In genomic region chr3:94341959-94342422, GRCm38 (mm10) we compare ENCODE assay signal across 13 mouse cellular contexts. TPM values are rescaled to one million over a fixed set of nuclear protein-coding genes. Genes with fewer than 3 reads are reported as not detected.
DNase-seq lines count a peak whose midpoint lies in the region; ATAC-seq lines count a peak whose summit lies in the region.
"Had no signal": no experiment of that assay in that cellular context is flagged by ENCODE, and none has a peak within 500 bp of the region (broad histone marks: within the 10 kb centered on the region; RNA-seq: fewer than 3 reads in every experiment).

Gene Them5, plus strand, starts transcription at chr3:94342099.

- intact Hi-C loops in heart, postnatal 10 days (cut with DNase I): no loop called here

- H3K9me3 ChIP-seq in heart, embryonic 12.5 days (replicated peaks): no peaks in the 10 kb centered on the region
- H3K9me3 ChIP-seq in lung, embryonic 16.5 days (ENCODE audit: control insufficient read depth, low read length): no peaks in the 10 kb centered on the region
- no peaks in the 10 kb centered on the region for H3K9me3 ChIP-seq in stomach, embryonic 16.5 days (replicated peaks; ENCODE audit: control insufficient read depth, low read length)
- H3K9me3 ChIP-seq: liver, embryonic 13.5 days had no signal

- no peak; the same call in 1 of the 2 replicates for ATAC-seq in heart, embryonic 12.5 days (ENCODE audit: insufficient number of reproducible peaks, low FRiP score)
- peak; percentile 73 for ATAC-seq in lung, embryonic 16.5 days (ENCODE audit: low read depth)
- peak; percentile 77 for ATAC-seq in stomach, embryonic 16.5 days (ENCODE audit: insufficient read depth, low FRiP score)

- H3K4me1 ChIP-seq in heart, embryonic 12.5 days (replicated peaks): peaks cover 10% of the 10 kb centered on the region
- peaks cover 5% of the 10 kb centered on the region; the same call in 1 of the 2 replicates for H3K4me1 ChIP-seq in lung, embryonic 16.5 days (replicated peaks; ENCODE audit: control insufficient read depth, insufficient read depth, low read length)
- 0 out of 2 replicates have a peak, but pooled peaks cover 4% of the 10 kb centered on the region for H3K4me1 ChIP-seq in stomach, embryonic 16.5 days (ENCODE audit: control insufficient read depth, insufficient read depth, low read length)
- H3K4me1 ChIP-seq: liver, embryonic 13.5 days had no signal

- H3K27ac ChIP-seq in heart, embryonic 12.5 days (ENCODE audit: poor library complexity, severe bottlenecking): no peak within 1 kb of the TSS
- H3K27ac ChIP-seq in lung, embryonic 16.5 days (ENCODE audit: low read length): no peak within 1 kb of the TSS; the same call in 1 of the 2 replicates
- peak within 1 kb of the TSS; percentile 74 for H3K27ac ChIP-seq in stomach, embryonic 16.5 days (ENCODE audit: low read length)
- H3K27ac ChIP-seq: liver, embryonic 13.5 days had no signal

- no peaks in the 10 kb centered on the region; the same call in 1 of the 2 replicates for H3K27me3 ChIP-seq in heart, embryonic 12.5 days (replicated peaks)
- no peaks in the 10 kb centered on the region for H3K27me3 ChIP-seq in lung, embryonic 16.5 days (ENCODE audit: control insufficient read depth, insufficient read depth, low read depth, low read length)
- H3K27me3 ChIP-seq in stomach, embryonic 16.5 days (ENCODE audit: control insufficient read depth, insufficient read depth, low read length): no peaks in the 10 kb centered on the region
- H3K27me3 ChIP-seq: liver, embryonic 13.5 days had no signal

- H3K4me3 ChIP-seq in heart, embryonic 12.5 days: no peak within 1 kb of the TSS
- no peak within 1 kb of the TSS for H3K4me3 ChIP-seq in lung, embryonic 16.5 days (ENCODE audit: low read length)
- H3K4me3 ChIP-seq in stomach, embryonic 16.5 days (replicated peaks; ENCODE audit: low read length): no peak within 1 kb of the TSS; the same call in 1 of the 2 replicates
- H3K4me3 ChIP-seq: liver, embryonic 13.5 days; myocyte had no signal

- peak; percentile 8 to 13 for DNase-seq in heart, postnatal 10 days
- DNase-seq in ovary, postnatal 36 days (ENCODE audit: low spot score): peak; percentile 8
- DNase-seq in ovary, postnatal 10 days (ENCODE audit: low spot score): no peak
- DNase-seq in yolk sac, embryonic 10.5 days (ENCODE audit: low spot score): no peak
- DNase-seq in thymus, postnatal 14 days: no peak
- DNase-seq: gastrocnemius, postnatal 25 days; liver, embryonic 13.5 days; thymus, adult 18-20 months had no signal

- 33% methylated on average over 3 of the region's 3 CpGs for WGBS in heart, embryonic 12.5 days
- 11% methylated on average over 3 of the region's 3 CpGs for WGBS in lung, embryonic 16.5 days
- WGBS in stomach, embryonic 16.5 days: 33% methylated on average over 3 of the region's 3 CpGs

- H3K9ac ChIP-seq in heart, embryonic 12.5 days: no peak within 1 kb of the TSS
- H3K9ac ChIP-seq in lung, embryonic 16.5 days (ENCODE audit: low read length): no peak within 1 kb of the TSS
- H3K9ac ChIP-seq in stomach, embryonic 16.5 days (ENCODE audit: low read length): 0 out of 2 replicates have a peak within 1 kb of the TSS, but pooled peaks have one; percentile 31
- H3K9ac ChIP-seq: liver, embryonic 13.5 days had no signal

- H3K4me2 ChIP-seq in heart, embryonic 12.5 days: no peak within 1 kb of the TSS
- H3K4me2 ChIP-seq in lung, embryonic 16.5 days (ENCODE audit: low read depth, low read length): no peak within 1 kb of the TSS
- 0 out of 2 replicates have a peak within 1 kb of the TSS, but pooled peaks have one; percentile 14 for H3K4me2 ChIP-seq in stomach, embryonic 16.5 days (ENCODE audit: low read depth, low read length)
- H3K4me2 ChIP-seq: liver, embryonic 13.5 days had no signal

- no peaks in the 10 kb centered on the region for H3K36me3 ChIP-seq in heart, embryonic 12.5 days
- no peaks in the 10 kb centered on the region for H3K36me3 ChIP-seq in lung, embryonic 16.5 days (ENCODE audit: control insufficient read depth, insufficient read depth, low read length)
- no peaks in the 10 kb centered on the region for H3K36me3 ChIP-seq in stomach, embryonic 16.5 days (ENCODE audit: control insufficient read depth, insufficient read depth, low read length)
- H3K36me3 ChIP-seq: liver, embryonic 13.5 days had no signal

RNA-seq across cellular contexts. Expression of gene Them5, which starts in this region (rescaled TPM):
- total RNA-seq in heart, postnatal 10 days (2021): not detected
- not detected in 2 replicates for polyA plus RNA-seq in heart, embryonic 12.5 days (2016; fragmentation: Nextera tagmentation; extraction: Ambion mirVana)
- 0.40 and 0.73 TPM in 2 replicates for polyA plus RNA-seq in lung, embryonic 16.5 days (2015; fragmentation: Nextera tagmentation; extraction: Ambion mirVana)
- 32.1 and 49.6 TPM in 2 replicates for polyA plus RNA-seq in stomach, embryonic 16.5 days (2015; fragmentation: Nextera tagmentation; extraction: Ambion mirVana)
- total RNA-seq: layer of hippocampus, postnatal 10 days had no signal
- polyA plus RNA-seq: liver, embryonic 13.5 days; myocyte had no signal

Comparison
In these comparisons a context has a peak if more than half of its experiments do, and no peak if none do; other contexts are left out.
1. RNA of gene Them5 (polyA plus RNA-seq): 32.1 to 49.6 TPM in stomach, embryonic 16.5 days; 0.40 to 0.73 TPM in lung, embryonic 16.5 days and not detected in heart, embryonic 12.5 days; every median in the first group is over 10 times any median in the second.
2. Peak in DNase-seq in heart, postnatal 10 days; RNA of the gene not detected or under 1 TPM.
3. Peak in ATAC-seq in lung, embryonic 16.5 days; RNA of the gene not detected or under 1 TPM.